Mouse (Mus musculus) urinary bladder, postnatal 36 days (tissue): ENCODE measurements around the gene Zfp354a.
"Not testable (repeated sequence)": the region's sequence is repeated elsewhere in the genome, so short reads cannot be mapped to it uniquely, and the experiment has no call there.

Experiments
- DNase-seq, 2 experiments: peaks; one replicate each; pipeline ENCODE4 v3.0.0; 2022; ENCODE audit warnings: low spot score in 2 of 2, mixed read lengths in 1 of 2

Gene Zfp354a

DNA sequence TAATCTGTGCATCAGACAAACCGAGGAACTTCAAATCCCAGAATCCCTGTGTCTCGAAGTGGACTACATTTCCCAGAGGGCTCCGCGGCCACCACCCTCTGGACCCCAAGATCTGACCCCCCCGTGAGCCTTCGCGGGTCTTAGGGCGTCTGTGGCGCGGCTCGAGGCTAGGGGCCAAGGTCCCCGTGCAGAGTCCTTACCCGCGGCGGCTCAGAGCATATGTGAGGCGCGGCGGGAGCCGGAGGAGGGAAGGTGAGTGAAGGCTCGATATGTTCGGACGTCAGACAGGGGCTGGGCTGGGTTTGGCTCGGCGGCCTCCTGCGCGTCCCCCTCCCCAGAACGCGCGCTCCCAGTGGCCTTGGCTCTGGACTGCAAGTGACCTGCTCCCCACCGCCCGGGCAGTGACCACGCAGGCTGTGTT, at the start of gene Zfp354a:
Gene Zfp354a (plus strand): TSS at position 107 of the 421 bp plus-strand sequence.
- DNase-seq, result peak; percentile 38 to 55

DNA sequence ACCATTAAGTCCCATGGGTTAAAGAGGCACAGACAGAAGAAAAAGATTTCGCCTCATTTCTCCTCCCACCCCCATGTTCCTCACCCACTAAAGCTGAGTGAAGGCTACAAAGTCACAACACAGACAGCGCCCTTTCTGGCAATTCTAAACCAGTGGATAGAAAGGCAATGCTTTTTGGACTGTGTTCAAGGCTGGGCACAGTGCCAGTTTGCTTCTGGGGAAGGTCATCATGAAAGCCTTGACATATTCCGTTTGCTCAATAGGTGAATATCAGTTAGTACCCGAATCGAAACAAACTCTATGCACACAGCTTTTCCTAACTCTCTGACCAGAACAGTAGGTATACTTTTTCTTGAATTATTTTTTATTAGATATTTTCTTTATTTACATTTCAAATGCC, 47.2 kb upstream of the Zfp354a start:
- DNase-seq, result peak in 1 of 2 experiments; percentile 30

DNA sequence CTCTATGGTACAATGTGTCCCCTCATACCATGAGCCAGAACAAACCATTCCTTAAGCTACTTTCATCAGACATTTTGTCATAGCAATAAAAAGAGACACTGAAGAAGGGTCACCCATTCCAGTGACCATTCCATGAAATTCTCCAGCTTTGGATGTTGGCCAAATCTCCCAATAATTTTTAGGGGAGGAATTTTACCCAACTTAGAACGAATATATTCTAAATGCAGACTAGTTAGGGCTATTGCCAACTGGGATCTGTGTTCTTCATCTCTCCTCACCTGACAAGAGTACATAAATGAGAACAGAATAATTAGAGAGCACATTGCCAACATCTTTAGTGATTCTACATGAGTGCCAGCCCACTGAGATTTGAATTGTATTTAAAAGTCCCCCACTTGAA, 45.1 kb upstream of the Zfp354a start, which contains the start of gene Olfr54:
Gene Olfr54 (plus strand): TSS at position 301 of the 400 bp plus-strand sequence.
- DNase-seq, result no peak

DNA sequence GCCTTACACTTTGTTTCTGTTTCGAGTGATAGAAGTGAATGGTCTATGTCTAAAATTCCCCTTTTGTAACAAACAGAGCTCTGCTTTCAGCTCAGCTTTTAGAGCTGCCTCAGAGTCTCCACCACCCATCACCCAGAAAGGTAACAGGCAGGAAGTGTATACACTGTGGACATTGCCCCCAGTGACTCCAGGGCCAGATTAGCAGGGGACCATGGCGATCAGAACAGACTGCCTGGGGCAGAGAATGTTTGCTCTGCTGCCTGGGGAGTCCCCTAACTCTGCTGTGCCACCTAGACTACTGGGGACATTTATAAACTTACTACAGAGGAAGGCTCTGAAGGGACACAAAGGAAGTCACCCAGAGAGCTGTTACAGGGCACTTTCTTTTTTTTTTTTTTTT, 42.7 kb upstream of the Zfp354a start:
- DNase-seq, result no peak

DNA sequence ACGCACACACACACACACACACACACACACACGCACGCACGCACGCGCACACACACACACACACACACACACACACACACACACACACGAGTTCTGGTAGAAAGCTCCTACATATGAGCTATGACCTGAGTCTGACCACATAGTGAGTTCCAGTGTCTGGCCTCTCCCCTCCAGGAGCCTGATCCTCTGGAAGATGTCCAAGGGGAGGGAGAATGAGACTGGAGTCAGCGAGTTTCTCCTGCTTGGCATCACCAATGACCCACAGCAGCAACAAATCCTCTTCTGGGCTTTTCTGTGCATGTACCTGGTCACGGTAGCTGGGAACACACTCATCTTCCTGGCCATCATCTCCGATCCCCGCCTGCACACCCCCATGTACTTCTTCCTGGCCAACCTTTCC, 32.2 kb upstream of the Zfp354a start:
- not testable (repeated sequence) for DNase-seq

DNA sequence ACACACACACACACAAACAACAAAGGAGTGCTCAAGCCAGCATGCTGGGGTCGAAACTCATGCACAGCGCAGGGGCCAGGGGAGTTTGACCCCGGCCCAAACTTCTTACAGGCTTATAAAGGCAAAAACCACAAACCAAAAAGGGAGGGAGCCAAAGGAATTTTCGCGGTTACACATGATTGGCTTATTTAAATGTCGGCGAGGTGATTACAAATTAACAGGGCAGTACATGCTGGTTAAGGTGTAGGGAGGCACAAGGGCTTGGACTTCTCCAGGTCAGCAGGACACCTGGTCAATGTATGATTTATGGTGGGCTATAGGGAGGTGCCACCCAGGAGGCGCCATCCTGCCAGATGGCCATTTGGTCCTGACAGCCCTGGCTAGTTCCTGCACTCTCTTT, 29.7 kb upstream of the Zfp354a start:
- DNase-seq, result not testable (repeated sequence)

DNA sequence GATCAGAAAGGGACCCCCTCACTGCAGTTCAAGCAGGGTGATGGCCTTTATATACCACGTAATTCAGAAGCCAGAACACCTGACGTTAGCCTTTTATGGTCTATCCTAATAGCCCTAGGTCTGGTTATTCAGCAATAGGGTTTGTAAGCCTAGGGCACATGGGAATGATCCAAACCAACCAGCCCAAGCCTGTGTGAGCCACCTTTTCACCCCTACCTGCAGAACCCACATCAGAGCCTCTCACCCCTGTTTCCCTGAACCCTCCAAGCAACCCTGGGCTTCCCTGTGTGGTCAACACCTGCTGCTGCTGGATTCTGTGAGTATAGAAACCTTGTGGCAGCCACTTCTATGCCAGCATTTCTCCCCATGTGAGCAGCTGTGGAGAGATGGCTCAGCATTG, 28.8 kb upstream of the Zfp354a start:
- DNase-seq, result no peak

DNA sequence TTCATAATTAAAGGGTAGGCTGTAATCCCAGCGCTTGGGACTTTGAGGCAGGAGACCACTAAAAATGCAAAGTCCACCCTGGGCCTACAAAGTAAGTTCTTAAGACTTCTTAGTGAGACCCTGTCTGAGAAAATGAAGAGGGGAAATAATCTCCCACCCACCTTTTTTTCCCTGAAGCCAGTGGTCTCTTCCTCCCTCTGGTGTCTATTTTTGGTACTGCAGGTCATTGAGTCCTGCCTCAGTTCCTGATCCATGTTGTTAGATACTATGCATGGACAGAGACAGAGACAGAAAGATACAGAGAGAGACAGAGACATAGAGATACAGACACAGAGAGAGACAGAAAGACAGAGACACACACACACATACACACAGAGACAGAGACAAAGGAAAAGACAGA, 26.2 kb upstream of the Zfp354a start:
- no peak for DNase-seq

DNA sequence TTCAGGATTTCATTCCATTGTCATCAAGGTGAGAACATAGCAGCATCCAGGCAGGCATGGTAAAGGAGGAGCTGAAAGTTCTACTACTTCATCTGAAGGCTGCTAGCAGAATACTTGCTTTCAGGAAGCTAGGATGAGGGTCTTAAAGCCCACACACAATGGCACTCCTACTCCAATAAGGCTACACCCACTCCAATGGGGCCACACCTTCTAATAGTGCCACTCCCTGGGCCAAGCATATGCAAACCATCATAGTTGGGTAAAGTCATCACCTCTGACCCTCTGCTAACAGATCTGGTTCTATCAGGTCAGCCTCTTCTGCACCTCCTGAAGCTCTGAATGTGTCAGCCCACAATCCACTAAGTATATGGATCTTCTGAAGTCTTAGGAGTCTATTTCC, 24.9 kb upstream of the Zfp354a start:
- DNase-seq, result not testable (repeated sequence)

DNA sequence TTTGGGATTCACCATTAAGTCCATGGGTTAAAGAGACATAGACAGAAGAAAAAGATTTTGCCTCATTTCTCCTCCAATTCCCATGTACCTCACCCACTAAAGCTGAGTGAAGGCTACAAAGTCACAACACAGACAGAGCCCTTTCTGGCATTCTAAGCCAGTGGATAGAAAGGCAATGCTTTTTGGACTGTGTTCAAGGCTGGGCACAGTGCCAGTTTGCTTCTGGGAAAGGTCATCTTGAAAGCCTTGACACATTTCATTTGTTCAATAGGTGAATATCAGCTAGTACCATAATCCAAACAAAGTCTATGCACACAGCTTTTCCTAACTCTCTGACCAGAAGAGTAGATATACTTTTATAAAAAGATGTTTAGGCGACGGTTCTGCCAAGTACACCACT, 23.1 kb upstream of the Zfp354a start:
- no peak for DNase-seq

DNA sequence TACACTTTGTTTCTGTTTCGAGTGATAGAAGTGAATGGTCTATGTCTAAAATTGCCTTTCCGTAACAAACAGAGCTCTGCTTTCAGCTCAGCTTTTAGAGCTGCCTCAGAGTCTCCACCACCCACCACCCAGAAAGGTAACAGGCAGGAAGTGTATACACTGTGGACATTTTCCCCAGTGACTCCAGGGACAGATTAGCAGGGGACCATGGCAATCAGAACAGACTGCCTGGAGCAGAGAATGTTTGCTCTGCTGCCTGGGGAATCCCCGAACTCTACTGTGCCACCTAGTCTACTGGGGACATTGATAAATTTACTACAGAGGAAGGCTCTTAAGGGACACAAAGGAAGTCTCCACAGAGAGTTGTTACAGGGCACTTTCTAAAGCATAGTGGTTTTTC, 14.3 kb upstream of the Zfp354a start:
- not testable (repeated sequence) for DNase-seq

DNA sequence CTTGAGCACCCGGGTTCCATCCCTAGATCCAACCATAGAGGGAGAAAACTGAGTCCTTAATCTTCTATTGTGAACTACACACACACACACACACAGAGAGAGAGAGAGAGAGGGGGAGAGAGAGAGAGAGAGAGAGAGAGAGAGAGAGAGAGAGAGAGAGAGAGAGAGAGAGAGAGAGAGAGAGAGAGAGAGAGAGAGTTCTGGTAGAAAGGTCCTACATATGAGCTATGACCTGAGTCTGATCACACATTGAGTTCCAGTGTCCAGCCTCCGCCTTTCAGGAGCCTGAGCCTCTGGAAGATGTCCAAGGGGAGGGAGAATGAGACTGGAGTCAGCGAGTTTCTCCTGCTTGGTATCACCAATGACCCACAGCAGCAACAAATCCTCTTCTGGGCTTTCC, 11.2 kb upstream of the Zfp354a start, which contains the start of gene Olfr1375:
Gene Olfr1375 (plus strand): TSS at position 301 of the 400 bp plus-strand sequence.
- DNase-seq, result not testable (repeated sequence)

DNA sequence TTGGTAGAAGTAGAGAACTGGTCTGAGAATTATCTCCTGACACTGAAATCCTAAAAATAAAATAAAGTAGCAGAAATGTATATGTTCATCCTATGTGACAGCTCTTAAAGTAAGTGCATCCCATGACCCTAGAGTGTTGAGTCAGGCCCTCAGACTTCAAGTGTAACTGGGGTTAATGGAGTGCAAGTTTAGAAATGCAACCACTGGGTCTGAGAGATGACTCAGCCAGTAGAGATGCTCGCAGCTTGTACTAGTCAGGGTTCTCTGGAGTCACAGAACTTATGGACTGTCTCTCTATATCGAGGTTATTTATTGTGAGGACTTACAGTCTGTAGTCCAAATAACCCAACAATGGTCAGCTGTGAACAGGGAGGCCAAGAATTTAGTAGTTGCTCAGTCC, 7.4 kb upstream of the Zfp354a start:
- no peak for DNase-seq

DNA sequence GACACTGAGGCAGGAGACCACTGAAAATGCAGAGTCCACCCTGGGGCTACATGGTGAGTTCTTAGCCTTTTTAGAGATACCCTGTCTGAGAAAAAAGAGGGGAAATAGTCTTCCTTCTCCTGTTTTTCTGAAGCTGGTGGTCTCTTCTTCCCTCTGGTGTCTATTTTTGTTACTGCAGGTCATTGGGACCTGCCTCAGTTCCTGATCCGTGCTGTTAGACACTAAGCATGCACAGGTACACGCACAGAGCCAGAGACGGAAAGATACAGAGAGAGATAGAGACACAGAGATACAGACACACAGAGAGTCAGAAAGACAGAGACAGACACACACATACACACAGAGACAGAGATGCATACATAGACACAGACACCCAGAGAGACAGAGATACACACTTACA, 5.8 kb upstream of the Zfp354a start:
- DNase-seq, result no peak

DNA sequence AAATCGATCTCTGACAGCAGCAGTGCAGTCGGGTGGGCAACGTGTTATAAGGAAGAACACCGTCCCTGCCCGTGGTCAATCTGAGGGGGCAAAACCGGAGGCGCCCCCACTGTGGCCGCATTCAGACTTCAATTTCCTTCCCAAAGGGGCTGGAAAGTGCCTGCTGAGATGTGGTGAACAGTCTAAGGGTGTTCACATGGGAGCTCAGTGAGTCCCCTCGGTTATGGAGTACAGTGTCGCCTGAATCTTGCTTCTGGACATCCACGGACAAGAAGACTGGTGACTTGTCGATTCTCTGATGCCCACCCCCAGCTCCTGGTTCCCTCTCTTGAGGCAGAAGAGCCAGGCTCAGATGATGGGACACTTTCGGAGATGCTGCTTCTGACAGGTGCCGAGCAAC, 583 bp downstream of the Zfp354a start:
- no peak for DNase-seq

DNA sequence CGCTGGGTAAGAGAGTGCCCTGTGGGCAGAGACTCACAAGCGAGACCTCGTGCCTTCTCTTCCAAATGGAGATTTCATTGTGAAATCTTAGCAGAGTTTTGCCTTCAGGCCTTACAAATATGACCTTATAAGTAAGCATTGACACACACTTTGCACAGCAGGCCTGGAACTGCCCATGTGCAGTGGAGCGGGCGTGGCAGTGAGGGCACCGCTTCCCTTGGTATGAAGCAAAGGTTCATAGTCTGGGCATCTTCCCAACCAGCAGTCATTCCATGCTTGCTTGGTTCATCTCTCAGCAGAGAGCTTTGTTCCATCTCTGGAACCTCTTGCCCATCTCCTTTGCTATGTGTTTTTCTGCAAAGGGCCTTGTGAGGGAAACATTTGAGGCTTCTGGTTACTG, 1.9 kb downstream of the Zfp354a start:
- DNase-seq, result no peak

DNA sequence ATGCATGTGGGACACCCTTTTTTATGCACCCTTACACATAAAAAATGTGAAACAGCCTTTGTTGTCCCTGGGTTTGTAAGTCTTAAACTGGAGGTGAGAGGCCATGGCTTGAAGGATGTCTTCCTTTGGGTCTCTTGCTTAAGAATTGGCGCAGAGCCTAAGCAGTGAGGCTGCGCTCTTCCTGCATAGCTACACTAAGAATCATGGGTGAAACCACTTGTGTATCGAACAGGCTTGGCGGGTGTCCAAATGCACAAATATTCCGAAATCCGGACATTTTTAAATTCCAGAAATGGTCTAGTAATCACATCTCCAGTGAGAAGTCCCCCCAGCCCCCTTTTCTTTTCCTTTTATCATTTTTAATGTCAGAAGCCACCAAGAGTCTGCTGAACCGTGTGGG, 4.2 kb downstream of the Zfp354a start:
- DNase-seq, result no peak

DNA sequence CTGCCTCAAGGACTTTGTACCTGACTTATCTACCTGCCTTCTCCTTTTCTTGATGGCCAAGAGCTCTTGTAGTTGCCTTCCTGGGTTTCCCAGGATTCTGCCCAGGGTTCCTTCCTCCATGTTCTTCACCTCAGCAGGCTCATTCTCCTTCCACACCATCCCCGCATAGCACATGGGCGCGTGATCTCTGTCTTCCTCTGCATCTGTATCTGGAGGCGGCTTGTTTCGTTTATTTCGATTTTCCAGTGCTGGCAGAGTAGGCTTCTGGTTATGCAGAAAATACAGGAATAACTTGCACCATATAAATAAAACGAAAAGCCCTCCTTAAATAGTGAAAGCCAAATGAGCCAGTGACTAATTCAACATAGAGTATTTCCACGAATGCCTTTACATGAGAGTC, 4.8 kb downstream of the Zfp354a start:
- no peak for DNase-seq

DNA sequence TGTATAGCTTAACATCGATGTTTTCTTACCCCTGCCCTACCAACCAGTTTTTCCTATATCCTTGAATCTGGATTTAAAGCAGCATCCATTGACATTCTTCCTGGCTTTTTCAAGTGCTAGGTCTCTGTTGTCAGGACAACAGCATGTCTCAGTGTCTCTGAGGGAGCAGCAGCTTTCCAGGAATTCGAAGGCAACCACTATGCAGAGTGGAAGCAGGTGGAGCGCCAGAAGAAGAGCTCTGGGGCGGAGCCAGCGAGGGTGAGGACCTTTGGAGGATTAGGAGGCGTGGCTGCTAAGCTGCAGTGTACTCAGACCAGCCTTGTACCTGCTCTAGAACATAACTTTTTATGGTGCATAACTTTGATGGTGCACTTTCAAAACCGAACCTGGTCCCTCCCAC, 25.5 kb downstream of the Zfp354a start:
- no peak for DNase-seq

DNA sequence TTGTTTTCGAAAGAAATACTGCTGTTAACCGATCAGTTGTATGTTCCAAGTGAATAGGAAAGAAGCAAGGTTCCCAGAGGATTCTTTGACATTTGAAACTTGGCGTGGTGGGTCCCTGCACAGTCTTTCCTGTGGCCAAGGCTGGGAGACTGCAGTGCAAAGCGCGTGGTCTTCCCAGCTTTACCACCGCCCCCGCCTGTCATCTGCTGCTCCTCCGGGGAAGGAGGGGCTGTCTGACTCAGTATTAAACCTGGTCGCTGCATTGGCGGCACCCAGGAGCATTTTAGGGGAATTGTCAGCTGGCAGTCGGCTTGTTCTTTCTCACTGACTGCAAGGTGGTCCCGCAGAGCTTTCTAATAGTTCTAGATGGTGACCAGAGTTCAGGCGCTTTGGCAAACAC, 26.2 kb downstream of the Zfp354a start:
- no peak for DNase-seq

DNA sequence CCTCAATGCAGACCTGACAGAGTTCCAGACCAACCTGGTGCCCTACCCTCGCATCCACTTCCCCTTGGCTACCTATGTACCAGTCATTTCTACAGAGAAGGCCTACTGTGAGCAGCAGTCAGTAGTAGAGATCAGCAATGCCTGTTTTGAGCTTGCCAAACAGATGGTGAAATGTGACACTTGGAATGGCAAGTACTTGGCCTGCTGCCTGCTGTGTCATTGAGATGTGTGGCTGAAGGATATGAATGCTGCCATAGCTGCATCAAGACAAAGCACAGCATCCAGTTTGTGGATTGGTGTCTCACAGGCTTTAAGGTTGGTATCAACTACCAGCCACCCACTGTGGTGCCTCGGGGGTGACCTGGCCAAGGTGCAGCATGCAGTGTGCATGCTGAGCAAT, 48.2 kb downstream of the Zfp354a start:
- DNase-seq, result no peak

DNA sequence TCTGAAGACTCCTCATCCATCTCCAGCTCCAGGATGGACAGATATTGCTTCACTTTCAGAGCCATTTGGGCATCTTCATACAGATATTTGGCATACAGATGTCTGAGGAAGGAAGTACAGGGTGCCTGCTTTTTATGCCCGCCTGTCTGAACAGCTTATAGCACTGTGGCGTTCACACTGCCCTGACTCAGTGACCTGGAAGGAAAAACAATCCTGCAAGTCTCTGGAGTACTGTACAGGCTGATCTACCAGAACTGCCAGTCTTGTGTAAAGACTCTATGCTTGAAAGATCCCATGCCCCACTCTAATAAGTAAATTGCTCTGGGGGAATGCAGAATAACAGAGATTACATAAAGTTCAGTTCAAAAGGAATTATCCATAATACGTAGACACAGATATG, 51.6 kb downstream of the Zfp354a start:
- no peak for DNase-seq
